Mouse (Mus musculus) gastrocnemius, postnatal 14 days (tissue): ENCODE results near the gene Gnb5. TPM values are rescaled to one million over a fixed set of nuclear protein-coding genes. Genes with fewer than 3 reads are reported as not detected.

Source experiments
- DNase-seq: peaks from one replicate; pipeline ENCODE4 v3.0.0; 2021; ENCODE audit warnings: mixed read lengths
- intact Hi-C: fragments of 180-260 bp; cut with DNase I; formaldehyde crosslinking; loops from one replicate; pipeline ENCODE4 v1.15.1; 2025; ENCODE audit warnings: low total_unique reads
- total RNA-seq, 2 experiments: library from RNA; stranded (reverse); gene quantifications; 2 replicates each; pipeline ENCODE4 v1.2.3; 2021

The Gnb5 gene
- total RNA-seq, 2 experiments from 2014 or later, result 7.4 to 11.3 TPM

- no peak for DNase-seq
- intact Hi-C loops, result no loop called here
These were observed 6.7 kb upstream of the Gnb5 start for GRCm38 (mm10) chr9:75299342-75299741.

GRCm38 (mm10) chr9:75303033-75303432, 3.1 kb upstream of the Gnb5 start:
- no peak for DNase-seq
- intact Hi-C loops, result no loop called here

GRCm38 (mm10) chr9:75303701-75304261, 2.3 kb upstream of the Gnb5 start:
- intact Hi-C loops, result no loop called here
- DNase-seq, result no peak

GRCm38 (mm10) chr9:75304286-75304685, 1.8 kb upstream of the Gnb5 start:
- no peak for DNase-seq
- intact Hi-C loops, result no loop called here

- DNase-seq, result no peak
- intact Hi-C loops, result no loop called here
These were observed 927 bp downstream of the Gnb5 start for GRCm38 (mm10) chr9:75307015-75307414.

GRCm38 (mm10) chr9:75308621-75309020, 2.5 kb downstream of the Gnb5 start:
- intact Hi-C loops, result no loop called here
- no peak for DNase-seq

GRCm38 (mm10) chr9:75312008-75312407, 5.9 kb downstream of the Gnb5 start:
- DNase-seq, result peak; percentile 61
- intact Hi-C loops, result no loop called here

GRCm38 (mm10) chr9:75313138-75313831, 7.2 kb downstream of the Gnb5 start:
- intact Hi-C loops, result no loop called here
- DNase-seq, result no peak

- intact Hi-C loops, result no loop called here
- DNase-seq, result peak; percentile 86
These were observed 7.9 kb downstream of the Gnb5 start for GRCm38 (mm10) chr9:75313832-75314516.

- intact Hi-C loops, result no loop called here
These were observed 8.5 kb downstream of the Gnb5 start for GRCm38 (mm10) chr9:75314517-75315105.

GRCm38 (mm10) chr9:75315238-75315637, 9.2 kb downstream of the Gnb5 start:
- no peak for DNase-seq
- intact Hi-C loops, result no loop called here

More at GRCm38 (mm10) chr9:75314517-75315105, 8.5 kb downstream of the Gnb5 start:
- no peak for DNase-seq

GRCm38 (mm10) chr9:75316771-75317170, 10.7 kb downstream of the Gnb5 start:
- DNase-seq, result no peak
- intact Hi-C loops, result no loop called here

GRCm38 (mm10) chr9:75318196-75318595, 12.1 kb downstream of the Gnb5 start:
- intact Hi-C loops, result no loop called here
- no peak for DNase-seq

- intact Hi-C loops, result no loop called here
- no peak for DNase-seq
These were observed 13.3 kb downstream of the Gnb5 start for GRCm38 (mm10) chr9:75319365-75319764.

- DNase-seq, result no peak
- intact Hi-C loops, result no loop called here
These were observed 16.2 kb downstream of the Gnb5 start for GRCm38 (mm10) chr9:75322099-75322885.

- intact Hi-C loops, result no loop called here
- no peak for DNase-seq
These were observed 22.0 kb downstream of the Gnb5 start for GRCm38 (mm10) chr9:75328047-75328446.

GRCm38 (mm10) chr9:75330821-75331220, 24.7 kb downstream of the Gnb5 start:
- intact Hi-C loops, result no loop called here
- no peak for DNase-seq

GRCm38 (mm10) chr9:75334440-75334839, 28.4 kb downstream of the Gnb5 start:
- intact Hi-C loops, result no loop called here
- no peak for DNase-seq

- no peak for DNase-seq
- intact Hi-C loops, result no loop called here
These were observed 31.9 kb downstream of the Gnb5 start for GRCm38 (mm10) chr9:75338016-75338415.

- no peak for DNase-seq
- intact Hi-C loops, result no loop called here
These were observed 36.3 kb downstream of the Gnb5 start for GRCm38 (mm10) chr9:75342433-75342832.
